Mouse (Mus musculus) testis, adult 2 months (tissue): ENCODE data around the gene Hsd17b11.
A peak's percentile ranks its signal among the peaks of the same experiment; 100 is the strongest.

ENCODE experiments used
- CTCF ChIP-seq: fragments of 200-500 bp; IDR thresholded peaks from 2 replicates; pipeline ENCODE4 v1.5.1; 2012; ENCODE audit warnings: low read depth, mild to moderate bottlenecking, inconsistent platforms, low read length, moderate library complexity; ENCODE audit not compliant: control insufficient read depth, insufficient read depth, insufficient replicate concordance
- POLR2A ChIP-seq: fragments of 200-500 bp; IDR thresholded peaks from 2 replicates; pipeline ENCODE4 v1.6.1; 2012; ENCODE audit warnings: low read depth, mild to moderate bottlenecking, inconsistent platforms, low read length, moderate library complexity; ENCODE audit not compliant: control insufficient read depth

- TF ChIP-seq POLR2A (no peak), CTCF (peak; percentile 79; the same call in 1 of the 2 replicates)
Observed at GRCm38 (mm10) chr5:103999738-104000137, 22.0 kb downstream of the Hsd17b11 start.
